Mouse (Mus musculus) C2C12 (cell line): ENCODE data around the gene Kxd1.

Experiments used
- CTCF ChIP-seq: IDR thresholded peaks from one replicate; pipeline ENCODE4 v1.5.1; 2011; ENCODE audit not compliant: control insufficient read depth, insufficient read depth, insufficient read length
- MAX ChIP-seq: IDR thresholded peaks from one replicate; pipeline ENCODE4 v1.6.1; 2011; ENCODE audit warnings: mild to moderate bottlenecking, control low read depth
- MYOD1 ChIP-seq: IDR thresholded peaks from one replicate; pipeline ENCODE4 v1.6.1; 2011; ENCODE audit warnings: low read depth; ENCODE audit not compliant: control insufficient read depth, insufficient read length
- MYOG ChIP-seq: IDR thresholded peaks from one replicate; pipeline ENCODE4 v1.6.1; 2011; ENCODE audit not compliant: control insufficient read depth, insufficient read length; ENCODE audit errors: extremely low read depth
- USF1 ChIP-seq: IDR thresholded peaks from one replicate; pipeline ENCODE4 v1.6.1; 2011; ENCODE audit warnings: low read depth, mild to moderate bottlenecking, control low read depth, moderate library complexity

DNA sequence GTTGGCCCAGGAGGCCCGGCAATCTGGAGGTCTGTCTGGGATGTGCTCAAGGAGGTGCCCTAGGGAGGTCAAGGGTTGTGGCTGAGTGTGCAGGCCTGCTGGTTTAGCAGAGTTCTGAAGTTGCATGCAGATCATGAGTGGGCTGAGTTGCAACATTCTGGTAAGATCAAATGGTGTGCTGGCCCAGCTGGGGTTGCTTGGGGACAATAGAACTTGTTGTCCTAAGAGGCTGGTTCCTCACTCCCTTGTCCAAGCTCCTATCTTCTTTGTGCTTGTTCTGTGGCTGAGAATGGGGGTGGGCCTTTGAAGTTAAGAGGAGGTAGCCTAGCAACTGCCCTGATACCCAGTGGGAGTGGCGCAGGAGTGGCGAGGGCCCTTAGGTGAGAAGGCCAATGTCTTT is 35.0 kb upstream of the Kxd1 start:
- no peak for TF ChIP-seq CTCF
- TF ChIP-seq USF1: no peak
- TF ChIP-seq MYOD1: no peak
- no peak for TF ChIP-seq MYOG
- TF ChIP-seq MAX: no peak
